1 mouse cellular context compared by ENCODE assay signal in the genomic region with DNA sequence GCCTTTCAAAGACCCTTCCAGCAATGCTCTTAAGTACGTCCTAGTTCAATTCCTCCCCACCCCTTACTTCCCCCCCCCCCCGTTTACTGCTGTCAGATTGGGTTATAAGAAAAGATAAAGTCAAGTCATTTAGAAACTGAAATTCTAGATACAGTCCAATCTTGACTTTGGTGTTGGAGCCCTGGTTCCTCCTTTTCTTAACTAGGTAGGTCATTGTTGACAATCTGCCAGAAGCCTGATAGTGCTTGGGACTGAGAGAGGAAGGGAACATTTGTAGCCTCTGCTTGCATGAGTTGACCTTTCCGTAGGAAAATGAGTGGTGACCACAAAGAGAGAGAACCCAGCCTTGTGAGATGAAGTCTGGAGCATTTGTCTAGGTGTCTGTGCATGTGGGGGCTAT.
TF ChIP-seq lines count a peak whose summit lies in the region.

No protein-coding gene starts in this region.

TF ChIP-seq in CH12.LX, 34 proteins besides CTCF, POLR2A, EP300 and RAD21 (continued from another document):
- peak; percentile 27; the same call in 1 of the 2 replicates for TF ChIP-seq ELF1 (IDR thresholded peaks at IDR 0.05; ENCODE audit: low read depth, low read length)
- TF ChIP-seq BHLHE40 (IDR thresholded peaks at IDR 0.05; ENCODE audit: low read depth, low read length), result peak; percentile 57
- peak; percentile 52; the same call in 1 of the 2 replicates for TF ChIP-seq TCF12 (IDR thresholded peaks at IDR 0.05; ENCODE audit: low read depth, low read length)
TF ChIP-seq in CH12.LX: peak in this region for 11.
